Mouse (Mus musculus) C2C12 (cell line): Measurements from ENCODE around the gene Tiam1. TPM values are rescaled to one million over a fixed set of nuclear protein-coding genes. Genes with fewer than 3 reads are reported as not detected.

Source experiments
- H3K27me3 ChIP-seq: one replicate; pipeline ENCODE4 v1.6.1; 2011; ENCODE audit not compliant: control insufficient read depth, insufficient read depth, insufficient read length
- H3K36me3 ChIP-seq: one replicate; pipeline ENCODE4 v1.6.1; 2011; ENCODE audit not compliant: control insufficient read depth, insufficient read depth
- H3K4me3 ChIP-seq: one replicate; pipeline ENCODE4 v1.5.1; 2011; ENCODE audit warnings: mild to moderate bottlenecking, control low read depth; ENCODE audit not compliant: poor library complexity, insufficient read depth, severe bottlenecking
- H3K79me2 ChIP-seq: one replicate; pipeline ENCODE4 v1.6.1; 2011; ENCODE audit not compliant: control insufficient read depth, insufficient read depth
- H3K79me3 ChIP-seq: one replicate; pipeline ENCODE4 v1.6.1; 2011; ENCODE audit warnings: low read depth, control low read depth
- H3ac ChIP-seq: one replicate; pipeline ENCODE3; 2011; ENCODE audit warnings: low read depth; ENCODE audit not compliant: control insufficient read depth, insufficient read length
- CEBPB ChIP-seq: IDR thresholded peaks from one replicate; pipeline ENCODE4 v1.6.1; 2011; ENCODE audit warnings: low read depth, mild to moderate bottlenecking, control low read depth, moderate library complexity
- CTCF ChIP-seq: IDR thresholded peaks from one replicate; pipeline ENCODE4 v1.5.1; 2011; ENCODE audit not compliant: control insufficient read depth, insufficient read depth, insufficient read length
- FOSL1 ChIP-seq: IDR thresholded peaks from one replicate; pipeline ENCODE4 v1.8.0; 2011; ENCODE audit warnings: mild to moderate bottlenecking, low read length; ENCODE audit not compliant: poor library complexity, insufficient read depth, severe bottlenecking
- MAX ChIP-seq: IDR thresholded peaks from one replicate; pipeline ENCODE4 v1.6.1; 2011; ENCODE audit warnings: mild to moderate bottlenecking, control low read depth
- MYOD1 ChIP-seq: IDR thresholded peaks from one replicate; pipeline ENCODE4 v1.6.1; 2011; ENCODE audit warnings: low read depth; ENCODE audit not compliant: control insufficient read depth, insufficient read length
- MYOG ChIP-seq: IDR thresholded peaks from one replicate; pipeline ENCODE4 v1.6.1; 2011; ENCODE audit not compliant: control insufficient read depth, insufficient read length; ENCODE audit errors: extremely low read depth
- USF1 ChIP-seq: IDR thresholded peaks from one replicate; pipeline ENCODE4 v1.6.1; 2011; ENCODE audit warnings: low read depth, mild to moderate bottlenecking, control low read depth, moderate library complexity
- polyA plus RNA-seq: library from polyadenylated mRNA; unstranded; fragments of >200 nt; fragmentation: generic; extraction: Trizol; gene quantifications from one replicate; pipeline ENCODE4 v1.2.1, GENCODE M21; 2012; ENCODE audit warnings: missing spikeins

The Tiam1 gene
- polyA plus RNA-seq, 1 experiment, result 6.9 TPM

GRCm38 (mm10) chr16:89844580-89844979 lies 299.0 kb downstream of the Tiam1 start:
- H3K4me3 ChIP-seq, result no peak overlapping the region
- TF ChIP-seq MYOD1 (no peak), CTCF (peak; percentile 58), CEBPB (no peak), MYOG (no peak), USF1 (no peak)
- H3K27me3 ChIP-seq, result no peaks in the 10 kb centered on the region
- no peaks in the 10 kb centered on the region for H3K79me2 ChIP-seq
- no peaks in the 10 kb centered on the region for H3K79me3 ChIP-seq
- H3ac ChIP-seq, result no peak overlapping the region
- H3K36me3 ChIP-seq, result no peaks in the 10 kb centered on the region

GRCm38 (mm10) chr16:89841894-89842293 lies 301.7 kb downstream of the Tiam1 start:
- no peaks in the 10 kb centered on the region for H3K27me3 ChIP-seq
- TF ChIP-seq MYOD1, result peak; percentile 16
- TF ChIP-seq FOSL1, result no peak
- no peak overlapping the region for H3ac ChIP-seq
- no peaks in the 10 kb centered on the region for H3K36me3 ChIP-seq
- no peak overlapping the region for H3K4me3 ChIP-seq
- H3K79me2 ChIP-seq, result no peaks in the 10 kb centered on the region
- H3K79me3 ChIP-seq, result no peaks in the 10 kb centered on the region

GRCm38 (mm10) chr16:89840361-89840760 lies 303.2 kb downstream of the Tiam1 start:
- no peaks in the 10 kb centered on the region for H3K79me3 ChIP-seq
- H3K27me3 ChIP-seq, result no peaks in the 10 kb centered on the region
- no peaks in the 10 kb centered on the region for H3K79me2 ChIP-seq
- TF ChIP-seq MAX (no peak), USF1 (no peak), CTCF (no peak), MYOD1 (no peak), FOSL1 (no peak), MYOG (no peak), CEBPB (no peak)
- H3ac ChIP-seq, result no peak overlapping the region
- no peak overlapping the region for H3K4me3 ChIP-seq
- H3K36me3 ChIP-seq, result no peaks in the 10 kb centered on the region

GRCm38 (mm10) chr16:89839829-89840228 lies 303.7 kb downstream of the Tiam1 start:
- H3K4me3 ChIP-seq, result no peak overlapping the region
- H3K79me2 ChIP-seq, result no peaks in the 10 kb centered on the region
- H3K36me3 ChIP-seq, result no peaks in the 10 kb centered on the region
- H3ac ChIP-seq, result no peak overlapping the region
- no peaks in the 10 kb centered on the region for H3K27me3 ChIP-seq
- H3K79me3 ChIP-seq, result no peaks in the 10 kb centered on the region
- TF ChIP-seq FOSL1 (no peak), CEBPB (no peak), MYOD1 (no peak), MAX (no peak), CTCF (no peak), MYOG (no peak), USF1 (no peak)

GRCm38 (mm10) chr16:89837096-89837495 lies 306.5 kb downstream of the Tiam1 start:
- Histone ChIP-seq H3K27me3 (no peaks in the 10 kb centered on the region), H3K79me3 (no peaks in the 10 kb centered on the region), H3K36me3 (no peaks in the 10 kb centered on the region), H3ac (no peak overlapping the region), H3K79me2 (no peaks in the 10 kb centered on the region), H3K4me3 (no peak overlapping the region)
- TF ChIP-seq USF1 (no peak), MYOD1 (no peak), MYOG (no peak), CTCF (no peak), MAX (no peak), FOSL1 (no peak), CEBPB (no peak)

GRCm38 (mm10) chr16:89835551-89835950 lies 308.0 kb downstream of the Tiam1 start:
- Histone ChIP-seq H3K4me3 (no peak overlapping the region), H3K79me3 (no peaks in the 10 kb centered on the region), H3K36me3 (no peaks in the 10 kb centered on the region), H3ac (no peak overlapping the region), H3K27me3 (no peaks in the 10 kb centered on the region), H3K79me2 (no peaks in the 10 kb centered on the region)
- TF ChIP-seq MAX, result no peak
- no peak for TF ChIP-seq FOSL1
- TF ChIP-seq MYOD1, result no peak
- TF ChIP-seq USF1, result no peak
- TF ChIP-seq MYOG, result no peak
- TF ChIP-seq CTCF, result no peak
- no peak for TF ChIP-seq CEBPB
